Comparison of ENCODE assay signal across 9 mouse cellular contexts in the genomic region with DNA sequence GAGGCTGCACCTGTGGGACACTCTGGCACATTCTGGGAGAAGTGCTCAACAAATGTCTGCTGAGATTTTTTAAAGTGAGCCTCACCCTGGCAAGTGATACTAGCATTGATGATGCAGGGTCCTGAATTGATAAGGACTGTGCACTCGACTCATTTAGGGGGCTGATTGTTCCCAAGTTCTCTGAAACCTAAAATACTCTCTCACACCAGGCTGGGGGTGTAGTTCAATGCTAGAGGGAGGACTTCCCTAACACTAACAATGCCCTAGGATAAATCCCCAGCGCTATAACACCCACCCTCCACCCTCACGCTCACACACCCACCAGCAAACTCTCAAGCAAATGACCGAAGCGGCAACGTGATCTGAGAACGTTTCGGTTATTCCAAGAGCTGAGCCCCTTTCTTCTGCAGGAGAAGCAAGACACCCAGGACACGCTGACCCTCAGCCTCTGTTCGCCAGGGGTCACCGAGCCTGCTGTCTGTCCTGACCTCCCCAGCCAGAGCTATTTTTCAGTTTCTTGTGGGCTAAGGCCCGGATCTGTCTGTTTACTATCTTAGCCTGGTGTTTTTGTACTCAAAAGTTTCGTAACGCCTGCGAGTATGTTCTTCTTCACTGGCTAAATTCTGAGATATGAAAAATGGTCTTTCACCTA. TPM values are rescaled to one million over a fixed set of nuclear protein-coding genes. Genes with fewer than 3 reads are reported as not detected.
DNase-seq lines count a peak whose midpoint lies in the region; ATAC-seq and TF ChIP-seq lines count a peak whose summit lies in the region.
"Had no signal": no experiment of that assay in that cellular context is flagged by ENCODE, and none has a peak within 500 bp of the region (broad histone marks: within the 10 kb centered on the region; RNA-seq: fewer than 3 reads in every experiment).

No protein-coding gene starts in this region.

- H3K4me2 ChIP-seq in hindbrain, embryonic 12.5 days (replicated peaks): 0 out of 2 replicates have a peak overlapping the region, but pooled peaks have one; percentile 29
- no peak overlapping the region for H3K4me2 ChIP-seq in liver, embryonic 12.5 days

- no peak for TF ChIP-seq POLR2A in thymus, adult 2 months (IDR thresholded peaks at IDR 0.05; ENCODE audit: control insufficient read depth, extremely low read depth, insufficient read depth, low read length, poor library complexity)

- 0 out of 2 replicates have a peak overlapping the region, but pooled peaks have one; percentile 28 for H3K9ac ChIP-seq in hindbrain, embryonic 12.5 days
- H3K9ac ChIP-seq in liver, embryonic 12.5 days: no peak overlapping the region; the same call in 1 of the 2 replicates

- DNase-seq in ovary, postnatal 36 days (ENCODE audit: low spot score): peak; percentile 56
- DNase-seq in ovary, postnatal 10 days (ENCODE audit: low spot score): no peak
- DNase-seq in yolk sac, embryonic 10.5 days (ENCODE audit: low spot score): peak; percentile 23
- no peak for DNase-seq in thymus, postnatal 0 days (ENCODE audit: low spot score)
- DNase-seq in thymus, adult 2 months: no peak

- no peaks in the 10 kb centered on the region for H3K9me3 ChIP-seq in hindbrain, embryonic 12.5 days (replicated peaks)
- no peaks in the 10 kb centered on the region for H3K9me3 ChIP-seq in liver, embryonic 12.5 days (replicated peaks)

- H3K4me3 ChIP-seq in hindbrain, embryonic 12.5 days: no peak overlapping the region
- no peak overlapping the region for H3K4me3 ChIP-seq in liver, embryonic 12.5 days
- H3K4me3 ChIP-seq in thymus, adult 2 months (ENCODE audit: control insufficient read depth, insufficient read depth, low read length): no peak overlapping the region

- no peaks in the 10 kb centered on the region for H3K36me3 ChIP-seq in hindbrain, embryonic 12.5 days
- no peaks in the 10 kb centered on the region for H3K36me3 ChIP-seq in liver, embryonic 12.5 days
- no peaks in the 10 kb centered on the region for H3K36me3 ChIP-seq in thymus, adult 2 months (ENCODE audit: control insufficient read depth, insufficient read depth, low read length)

- WGBS in hindbrain, embryonic 12.5 days: 16% methylated on average over 15 of the region's 15 CpGs
- WGBS in liver, embryonic 12.5 days (ENCODE audit: insufficient replicate concordance): 61% methylated on average over 15 of the region's 15 CpGs
- 95% methylated on average over 15 of the region's 15 CpGs for WGBS in thymus, adult 2 months

- ATAC-seq in hindbrain, embryonic 12.5 days (ENCODE audit: low FRiP score): no peak
- no peak for ATAC-seq in liver, embryonic 12.5 days
- no peak for ATAC-seq in erythroblast, adult 5-6 weeks (replicated peaks; ENCODE audit: low FRiP score, poor library complexity, severe bottlenecking)

- peaks cover 68% of the 10 kb centered on the region for H3K4me1 ChIP-seq in hindbrain, embryonic 12.5 days
- peaks cover 36% of the 10 kb centered on the region for H3K4me1 ChIP-seq in liver, embryonic 12.5 days
- H3K4me1 ChIP-seq in thymus, adult 2 months (replicated peaks; ENCODE audit: control insufficient read depth, insufficient read depth, low read length): peaks cover 17% of the 10 kb centered on the region

- H3K27me3 ChIP-seq in hindbrain, embryonic 12.5 days: no peaks in the 10 kb centered on the region
- H3K27me3 ChIP-seq in liver, embryonic 12.5 days (replicated peaks): no peaks in the 10 kb centered on the region
- H3K27me3 ChIP-seq in thymus, adult 2 months (ENCODE audit: control insufficient read depth, insufficient read depth, low read length): no peaks in the 10 kb centered on the region

- TF ChIP-seq CTCF in thymus, adult 2 months (IDR thresholded peaks at IDR 0.05; ENCODE audit: borderline replicate concordance, control insufficient read depth, extremely low read depth, insufficient read depth, low read length, poor library complexity): no peak

- peak overlapping the region; percentile 82 for H3K27ac ChIP-seq in hindbrain, embryonic 12.5 days
- H3K27ac ChIP-seq in liver, embryonic 12.5 days: peak overlapping the region; percentile 69
- no peak overlapping the region for H3K27ac ChIP-seq in thymus, adult 2 months (ENCODE audit: control insufficient read depth, insufficient read depth, low read length)

RNA-seq across cellular contexts. Expression of a gene that starts 13.8 kb away (rescaled TPM):
- 49.0 TPM in 2 replicates for polyA plus RNA-seq in hindbrain, embryonic 12.5 days (2016; fragmentation: Nextera tagmentation; extraction: Ambion mirVana)
- polyA plus RNA-seq in liver, embryonic 12.5 days (2016; fragmentation: Nextera tagmentation; extraction: Ambion mirVana): 4.6 and 5.0 TPM in 2 replicates
- 2.1 and 2.6 TPM in 2 replicates for polyA plus RNA-seq in thymus, postnatal 0 days (2015; fragmentation: Nextera tagmentation; extraction: Ambion mirVana)
- 2.6 and 3.2 TPM in 2 replicates for polyA plus RNA-seq in thymus, adult 2 months (2012; rRNA removed)
- 1.3 TPM in 1 of 2 replicates, not detected in the other for total RNA-seq in erythroblast, adult 5-6 weeks (2015; ENCODE audit: low replicate concordance)
- total RNA-seq in erythroblast, adult 5-6 weeks (2017; ENCODE audit: low replicate concordance): 0.43 and 0.70 TPM in 2 replicates

RNA-seq across cellular contexts. Expression of a gene that starts 29.8 kb away (rescaled TPM):
- polyA plus RNA-seq in hindbrain, embryonic 12.5 days (2016; fragmentation: Nextera tagmentation; extraction: Ambion mirVana): 39.5 and 40.4 TPM in 2 replicates
- 11.9 and 13.1 TPM in 2 replicates for polyA plus RNA-seq in liver, embryonic 12.5 days (2016; fragmentation: Nextera tagmentation; extraction: Ambion mirVana)
- polyA plus RNA-seq in thymus, postnatal 0 days (2015; fragmentation: Nextera tagmentation; extraction: Ambion mirVana): 27.9 and 29.0 TPM in 2 replicates
- 17.0 and 18.8 TPM in 2 replicates for polyA plus RNA-seq in thymus, adult 2 months (2012; rRNA removed)
- 0.38 and 4.4 TPM in 2 replicates for total RNA-seq in erythroblast, adult 5-6 weeks (2015; ENCODE audit: low replicate concordance)
- total RNA-seq in erythroblast, adult 5-6 weeks (2017; ENCODE audit: low replicate concordance): 0.56 and 5.9 TPM in 2 replicates

RNA-seq across cellular contexts. Expression of a gene that starts 41.7 kb away (rescaled TPM):
- 0.65 TPM in 1 of 2 replicates, not detected in the other for polyA plus RNA-seq in hindbrain, embryonic 12.5 days (2016; fragmentation: Nextera tagmentation; extraction: Ambion mirVana)
- 0.89 and 1.5 TPM in 2 replicates for polyA plus RNA-seq in liver, embryonic 12.5 days (2016; fragmentation: Nextera tagmentation; extraction: Ambion mirVana)
- 2.3 and 2.7 TPM in 2 replicates for polyA plus RNA-seq in thymus, postnatal 0 days (2015; fragmentation: Nextera tagmentation; extraction: Ambion mirVana)
- polyA plus RNA-seq in thymus, adult 2 months (2012; rRNA removed): 0.96 TPM in 1 of 2 replicates, not detected in the other
- total RNA-seq in erythroblast, adult 5-6 weeks (2015; ENCODE audit: low replicate concordance): 5.2 and 6.7 TPM in 2 replicates
- 2.1 TPM in 1 of 2 replicates, not detected in the other for total RNA-seq in erythroblast, adult 5-6 weeks (2017; ENCODE audit: low replicate concordance)
- total RNA-seq: gastrocnemius, postnatal 10 days had no signal

RNA-seq across cellular contexts. Expression of a gene that starts 48.5 kb away (rescaled TPM):
- 255 and 307 TPM in 2 replicates for polyA plus RNA-seq in hindbrain, embryonic 12.5 days (2016; fragmentation: Nextera tagmentation; extraction: Ambion mirVana)
- 252 and 269 TPM in 2 replicates for polyA plus RNA-seq in liver, embryonic 12.5 days (2016; fragmentation: Nextera tagmentation; extraction: Ambion mirVana)
- polyA plus RNA-seq in thymus, postnatal 0 days (2015; fragmentation: Nextera tagmentation; extraction: Ambion mirVana): 335 and 367 TPM in 2 replicates
- 249 and 412 TPM in 2 replicates for polyA plus RNA-seq in thymus, adult 2 months (2012; rRNA removed)
- 5.8 and 46.6 TPM in 2 replicates for total RNA-seq in erythroblast, adult 5-6 weeks (2015; ENCODE audit: low replicate concordance)
- total RNA-seq in erythroblast, adult 5-6 weeks (2017; ENCODE audit: low replicate concordance): 28.5 and 34.0 TPM in 2 replicates

Comparison
In these comparisons a context has a peak if more than half of its experiments do, and no peak if none do; other contexts are left out.
1. DNase-seq: peak in ovary, postnatal 36 days (single experiment) and yolk sac, embryonic 10.5 days (single experiment); none in ovary, postnatal 10 days (single experiment), thymus, postnatal 0 days (single experiment) and thymus, adult 2 months (single experiment).